Mouse (Mus musculus) adrenal gland, postnatal 14 days (tissue): Measurements from ENCODE around the gene Hira. TPM values are rescaled to one million over a fixed set of nuclear protein-coding genes. Genes with fewer than 3 reads are reported as not detected.
"Not testable (repeated sequence)": the region's sequence is repeated elsewhere in the genome, so short reads cannot be mapped to it uniquely, and the experiment has no call there.

Experiments used
- DNase-seq: peaks from one replicate; pipeline ENCODE4 v3.0.0; 2021; ENCODE audit warnings: mixed read lengths
- long read RNA-seq, 2 experiments: library from polyadenylated mRNA; stranded (forward); transcript quantifications; one replicate each; pipeline ENCODE4 v2.0.0; 2021
- total RNA-seq: library from RNA; stranded (reverse); gene quantifications from 2 replicates; pipeline ENCODE4 v1.2.3, GENCODE M21; 2021

Gene Hira
- total RNA-seq, result 36.8 and 38.8 TPM in 2 replicates
- long read RNA-seq, experiment 1, full-length matches to known transcripts, result 1 of 3 reads
- long read RNA-seq, experiment 1, partial matches to known transcripts, result 1 of 3 reads
- long read RNA-seq, experiment 1, other reads (novel, unspliced or antisense), result 1 of 3 reads
- long read RNA-seq, experiment 2, partial matches to known transcripts, result 1 of 1 reads
- long read RNA-seq, experiment 2, other reads (novel, unspliced or antisense), result 0 of 1 reads

DNA sequence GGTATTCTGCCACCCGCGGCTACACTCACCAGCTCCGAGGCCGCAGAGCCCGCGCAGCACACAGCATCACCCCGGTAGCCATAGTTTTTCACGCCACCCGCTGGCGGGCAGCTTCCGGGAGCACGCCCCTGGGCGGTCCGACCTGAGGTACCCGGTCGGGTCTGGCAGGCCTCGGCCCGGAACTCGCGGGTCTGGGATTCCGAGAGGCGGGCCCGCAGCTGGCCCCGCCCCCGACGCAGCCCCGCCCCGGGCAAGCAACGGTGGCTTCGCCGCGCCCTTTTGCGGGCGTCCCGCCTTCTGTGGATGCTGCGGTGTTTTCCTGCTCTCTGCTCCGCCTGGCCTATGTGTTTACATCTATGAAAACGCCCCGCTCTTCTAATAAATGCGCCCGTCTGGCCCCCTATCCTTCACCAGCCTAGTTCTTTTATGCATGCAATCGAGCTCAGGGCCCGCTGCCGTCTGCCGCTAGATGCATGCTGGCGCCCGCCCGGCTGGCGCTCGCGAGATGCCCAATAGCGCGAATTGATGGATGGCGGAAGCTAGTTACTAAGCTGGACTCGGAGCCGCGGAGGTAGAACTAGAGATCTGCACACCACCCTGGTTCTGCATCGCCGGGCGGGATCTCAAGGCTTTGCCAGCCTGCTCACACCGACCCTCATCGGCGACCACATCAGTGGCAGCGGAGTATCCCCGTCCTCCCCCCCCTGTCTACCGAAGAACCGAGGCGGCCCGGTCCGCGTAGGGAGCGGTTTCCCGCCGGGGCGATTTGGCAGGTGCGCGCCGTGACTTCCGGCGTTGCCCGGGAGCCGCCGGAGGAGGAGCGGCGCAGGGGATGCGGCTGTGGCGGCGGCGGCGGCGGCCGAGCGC, at the start of gene Hira, which contains the start of gene Mrpl40:
Hira (plus strand) TSS at position 596 of the 867 bp plus-strand sequence.
Mrpl40 (minus strand) TSS at position 421 of the 867 bp plus-strand sequence.
- peak; percentile 98 for DNase-seq

DNA sequence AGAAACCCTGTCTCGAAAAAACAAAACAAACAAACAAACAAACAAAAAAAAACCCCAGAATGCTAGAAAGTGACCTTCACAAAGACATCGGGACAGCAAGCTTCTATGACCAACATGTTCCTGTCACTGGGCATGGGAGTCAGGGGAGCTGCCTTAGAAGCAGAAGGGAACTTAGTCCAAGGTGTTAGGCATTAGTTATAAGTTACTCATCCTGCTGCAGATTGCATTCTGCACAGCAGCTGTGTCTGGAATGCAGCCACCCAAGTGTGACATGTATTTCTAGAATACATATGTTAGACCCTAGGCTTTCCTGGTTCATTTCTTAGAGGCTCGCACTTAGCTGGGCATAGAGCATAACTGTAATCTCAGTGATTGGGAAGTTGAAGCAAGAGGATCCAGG, 48.2 kb upstream of the Hira start:
- DNase-seq, result no peak

DNA sequence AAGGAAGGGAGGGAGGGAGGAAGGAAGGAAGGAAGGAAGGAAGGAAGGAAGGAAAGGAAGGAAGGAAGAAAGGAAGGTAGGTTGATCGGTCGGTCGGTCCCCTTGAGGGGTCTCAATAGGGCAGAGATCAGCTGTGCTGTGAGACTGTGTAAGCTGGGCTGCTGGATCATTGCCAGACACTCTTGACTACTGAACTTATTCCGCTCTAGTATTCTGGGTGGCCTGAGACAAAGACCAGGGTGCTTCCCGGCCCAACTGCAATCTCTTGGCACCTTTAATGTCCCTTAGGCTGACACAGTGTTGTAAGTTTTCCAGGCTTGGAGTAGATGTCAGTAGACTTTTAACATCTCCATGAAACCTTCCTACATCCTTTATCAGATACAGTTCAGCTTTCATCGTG, 47.7 kb upstream of the Hira start:
- no peak for DNase-seq

DNA sequence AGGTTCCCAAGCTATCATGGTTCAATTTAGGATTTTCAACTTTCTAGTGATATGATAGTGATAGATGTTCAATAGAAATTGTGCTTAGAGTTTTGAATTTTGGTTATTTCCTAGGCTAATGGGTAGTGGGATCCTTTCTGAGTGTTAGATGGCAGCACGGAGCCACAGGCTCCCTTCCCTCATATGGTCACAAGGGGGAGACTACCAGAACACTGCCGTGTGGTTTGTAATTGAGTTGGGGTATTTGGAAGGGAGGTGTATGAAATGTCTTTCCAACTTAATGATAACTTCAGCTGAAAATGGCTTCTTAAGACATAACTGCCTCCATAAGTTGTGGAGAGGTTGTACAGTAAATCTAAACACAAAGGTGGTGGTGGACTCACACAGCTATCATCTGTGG, 43.4 kb upstream of the Hira start:
- no peak for DNase-seq

DNA sequence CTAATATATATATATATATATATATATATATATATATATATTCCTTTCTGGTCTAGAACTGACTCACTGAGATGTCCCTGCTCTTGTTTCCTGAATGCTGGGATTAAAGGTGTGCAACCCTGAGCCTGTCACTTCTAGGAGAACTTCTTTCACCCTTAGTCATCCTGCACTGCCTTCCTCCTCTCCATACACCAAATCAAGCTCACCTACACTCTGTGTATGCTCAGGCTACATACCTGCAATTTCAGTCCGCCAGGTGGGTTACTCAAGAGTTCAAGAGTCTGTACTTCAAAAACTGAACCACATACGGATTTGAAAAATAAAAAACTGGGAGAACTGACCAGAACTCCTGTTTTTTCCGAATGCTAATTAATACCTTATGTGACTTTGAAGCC, 40.8 kb upstream of the Hira start:
- no peak for DNase-seq

DNA sequence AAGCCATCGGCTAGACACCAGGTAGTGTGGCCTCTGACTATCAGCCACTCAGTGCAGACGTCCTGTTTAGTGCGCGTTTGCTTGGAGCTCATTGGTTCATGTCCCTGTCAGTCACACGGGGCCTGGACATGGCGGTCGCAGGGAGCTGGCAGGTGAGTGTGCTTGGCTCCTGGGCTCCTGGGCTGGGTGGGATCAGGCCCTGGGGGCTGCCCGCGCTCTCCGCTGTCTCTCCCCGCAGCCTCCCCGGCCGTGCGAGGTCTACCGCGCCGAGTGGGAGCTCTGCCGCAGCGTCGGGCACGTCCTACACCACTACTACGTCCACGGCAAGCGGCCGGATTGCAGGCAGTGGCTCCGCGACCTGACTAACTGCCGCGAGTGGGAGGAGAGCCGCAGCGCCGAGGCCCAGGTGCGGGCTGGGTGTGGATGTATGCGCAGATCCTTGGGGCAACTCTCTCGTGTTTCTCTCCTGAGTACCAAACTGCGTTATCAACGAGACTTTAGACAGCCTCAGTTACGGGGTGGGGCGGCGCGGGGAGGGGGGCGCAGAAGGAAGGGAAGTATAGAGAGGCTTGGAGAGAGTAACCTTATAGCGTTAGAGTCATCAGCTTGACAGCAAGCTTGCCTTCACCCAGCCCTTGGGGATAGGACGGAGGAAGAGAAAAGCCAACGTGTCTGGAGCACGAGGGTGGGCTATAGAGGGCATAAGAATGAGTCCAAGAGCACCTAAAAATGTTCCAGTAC, 40.2 kb upstream of the Hira start, which contains the start of the genes 2510002D24Rik and Gm28539:
2510002D24Rik (plus strand) TSS at position 111 of the 741 bp plus-strand sequence.
Gm28539 (plus strand) TSS at position 117 of the 741 bp plus-strand sequence.
- DNase-seq, result peak; percentile 96

DNA sequence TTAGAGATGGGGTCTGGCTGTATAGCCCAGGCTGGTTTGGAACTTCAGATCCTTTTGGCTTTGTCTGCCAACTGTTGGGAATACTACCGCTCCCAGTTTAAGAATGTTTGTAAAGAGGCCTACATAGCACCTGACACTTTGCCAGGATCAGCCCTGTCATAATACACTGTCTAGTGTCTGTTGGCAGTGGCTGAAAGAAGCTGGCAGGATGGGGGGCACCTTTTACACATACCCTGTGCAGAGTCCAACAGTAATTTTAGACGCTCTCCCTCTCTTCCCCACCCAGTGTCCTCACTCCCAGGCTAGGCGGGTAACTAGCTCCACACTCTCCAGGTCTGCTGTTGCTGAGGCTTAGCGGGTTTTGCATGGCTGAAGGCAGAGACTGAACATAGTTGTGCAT, 38.5 kb upstream of the Hira start:
- DNase-seq, result no peak

DNA sequence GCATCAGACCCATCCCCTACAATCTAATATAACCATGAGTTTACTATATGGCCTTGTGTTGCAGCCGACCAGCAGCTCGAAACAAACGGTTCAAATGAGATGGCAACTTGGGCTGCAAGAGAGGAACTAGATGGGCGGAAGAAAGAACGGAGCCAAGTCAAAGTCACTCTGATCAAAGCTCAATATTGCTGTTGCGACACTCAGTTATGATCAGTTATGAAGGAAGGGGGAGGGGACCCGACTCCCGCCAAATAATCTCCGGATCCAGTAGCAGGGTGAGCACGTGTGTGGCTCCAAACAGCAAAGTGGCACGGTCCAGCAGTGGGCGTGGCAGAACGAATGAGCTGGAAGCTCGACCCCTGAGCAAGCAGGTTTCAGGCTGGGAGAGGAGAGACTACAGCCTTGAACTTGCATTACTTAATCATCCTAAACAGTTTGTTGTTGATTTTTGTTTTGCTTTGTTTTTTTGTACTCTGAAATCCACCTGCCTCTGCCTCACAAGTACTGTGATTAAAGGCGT, 30.5 kb upstream of the Hira start:
- DNase-seq, result no peak

DNA sequence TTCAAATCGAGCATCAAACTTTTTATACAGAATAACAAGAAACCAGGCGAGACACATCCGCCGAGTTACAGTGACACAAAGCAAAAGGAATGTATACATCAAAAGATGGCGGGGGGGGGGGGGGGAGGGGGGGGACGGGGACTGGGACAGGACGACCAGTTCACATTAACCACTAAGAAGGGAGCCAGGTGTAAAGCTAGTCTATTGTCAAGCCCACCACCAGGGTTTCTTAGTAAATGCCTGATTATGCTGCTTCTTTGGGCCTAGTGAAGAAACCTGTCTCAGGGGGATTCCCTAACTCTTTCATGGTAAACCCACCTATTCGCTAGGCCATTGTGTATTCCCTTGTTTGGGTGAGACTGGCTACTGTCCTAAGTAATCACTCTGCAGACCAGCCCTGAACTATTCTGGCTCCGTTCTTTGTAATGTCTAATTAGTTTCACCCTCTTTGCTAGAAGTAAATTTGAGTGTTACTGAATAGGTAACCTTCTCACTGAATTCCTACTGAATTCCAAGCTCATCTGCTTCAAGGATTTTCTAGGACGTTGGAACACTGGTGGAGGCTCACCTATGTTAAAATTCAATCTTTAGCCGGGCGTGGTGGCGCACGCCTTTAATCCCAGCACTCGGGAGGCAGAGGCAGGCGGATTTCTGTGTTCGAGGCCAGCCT, 27.2 kb upstream of the Hira start:
- not testable (repeated sequence) for DNase-seq

DNA sequence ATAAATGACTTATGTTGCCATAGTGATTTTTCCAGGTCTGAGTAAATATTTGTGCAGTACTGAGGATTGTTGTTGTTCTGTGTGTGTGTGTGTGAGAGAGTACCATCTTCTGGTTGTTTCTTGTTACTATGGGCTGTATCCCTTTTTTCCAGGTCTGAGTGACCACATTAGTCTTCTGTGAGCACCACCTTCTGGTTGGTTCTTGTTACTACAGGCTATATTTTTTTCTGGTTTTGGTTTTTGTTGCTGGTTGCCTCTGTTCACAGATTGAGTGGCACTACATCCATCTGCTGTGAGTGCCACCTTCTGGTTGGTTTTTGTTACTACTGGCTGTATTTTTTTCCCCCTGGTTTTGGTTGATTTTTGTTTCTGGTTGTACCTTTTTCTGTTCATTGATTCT, 18.3 kb upstream of the Hira start:
- peak; percentile 50 for DNase-seq

DNA sequence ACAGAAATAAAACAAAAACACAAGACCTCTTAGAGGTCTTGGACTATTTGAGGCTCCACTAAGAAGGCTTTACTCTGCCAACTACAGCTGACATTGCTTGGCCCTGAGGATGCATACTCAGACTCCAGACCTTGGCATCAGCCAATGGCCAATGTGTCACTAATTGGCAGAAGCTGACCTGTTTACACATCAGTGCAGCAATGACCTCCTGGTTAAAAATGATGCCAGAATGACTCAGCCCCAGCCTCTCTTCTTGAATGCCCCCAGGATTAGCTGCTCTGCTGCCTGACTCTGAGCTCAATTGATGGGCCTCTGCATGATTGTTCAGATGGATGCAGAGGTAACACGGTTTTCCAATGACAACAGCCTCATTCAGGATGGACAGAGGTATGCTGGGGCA, 16.7 kb upstream of the Hira start:
- peak; percentile 84 for DNase-seq

DNA sequence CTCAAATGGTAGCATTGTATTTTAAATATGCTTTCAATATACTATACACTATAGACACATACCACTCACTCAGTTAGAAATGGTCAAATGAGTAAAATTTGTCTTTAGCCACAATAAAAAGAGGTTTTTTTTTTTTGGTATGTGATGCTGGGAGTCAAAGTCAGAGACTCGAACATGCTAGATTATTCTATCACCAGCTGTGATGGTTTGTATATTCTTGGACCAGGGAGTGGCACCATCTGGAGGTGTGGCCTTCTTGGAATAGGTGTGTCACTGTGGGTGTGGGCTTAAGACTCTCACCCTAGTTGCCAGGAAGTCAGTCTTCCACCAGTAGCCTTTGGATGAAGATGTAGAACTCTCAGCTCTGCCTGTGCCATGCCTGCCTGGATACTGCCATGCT, 6.3 kb upstream of the Hira start:
- DNase-seq, result not testable (repeated sequence)

DNA sequence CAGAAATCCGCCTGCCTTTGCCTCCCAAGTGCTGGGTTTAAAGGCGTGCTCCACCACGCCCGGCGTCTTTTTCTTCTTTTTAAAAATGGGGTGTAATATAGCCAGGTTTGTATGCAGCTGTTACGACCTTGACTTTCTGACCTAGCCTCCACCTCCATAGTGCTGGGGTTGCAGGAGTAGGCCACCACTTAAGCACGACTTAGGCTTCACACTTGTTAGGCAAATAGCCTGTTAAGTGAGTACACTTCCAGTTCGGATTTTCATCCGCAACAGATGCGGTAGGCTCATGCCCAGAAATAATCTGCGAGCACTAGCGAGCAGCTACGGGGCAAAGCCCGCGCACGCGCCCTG, 771 bp upstream of the Hira start:
- no peak for DNase-seq

DNA sequence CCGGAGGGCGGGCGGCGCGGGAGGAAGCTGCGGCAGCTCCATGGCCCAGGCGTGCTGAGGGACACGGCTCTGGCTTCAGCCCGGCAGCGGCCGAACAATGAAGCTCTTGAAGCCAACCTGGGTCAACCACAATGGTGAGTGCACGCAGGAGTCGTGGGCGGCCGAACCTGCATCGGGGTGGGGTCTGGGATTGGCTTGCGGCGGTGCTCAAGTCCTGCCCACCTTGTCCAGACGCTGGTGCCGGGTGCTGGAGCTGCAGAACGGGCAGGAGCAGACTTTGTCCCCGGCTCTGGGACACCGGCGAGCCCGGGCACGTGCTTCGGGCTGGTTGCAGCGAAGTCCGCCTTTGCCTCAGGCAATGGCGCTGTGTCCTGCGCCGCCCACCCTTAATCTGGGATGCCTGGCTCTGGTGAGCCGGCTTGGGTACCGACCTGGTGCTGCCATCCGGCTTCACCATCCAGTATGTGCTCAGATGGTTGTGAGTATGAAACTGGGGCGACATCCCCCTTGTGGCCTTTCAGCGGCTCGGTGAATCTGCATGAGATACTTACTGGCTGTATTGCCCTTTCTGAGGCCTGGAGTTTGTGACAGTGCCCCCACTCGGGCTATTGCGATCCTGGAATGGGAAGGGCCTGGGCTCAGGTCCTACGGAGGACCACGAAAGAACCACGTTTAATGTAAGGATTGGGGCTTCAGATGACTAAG, 701 bp downstream of the Hira start:
- peak; percentile 71 for DNase-seq

DNA sequence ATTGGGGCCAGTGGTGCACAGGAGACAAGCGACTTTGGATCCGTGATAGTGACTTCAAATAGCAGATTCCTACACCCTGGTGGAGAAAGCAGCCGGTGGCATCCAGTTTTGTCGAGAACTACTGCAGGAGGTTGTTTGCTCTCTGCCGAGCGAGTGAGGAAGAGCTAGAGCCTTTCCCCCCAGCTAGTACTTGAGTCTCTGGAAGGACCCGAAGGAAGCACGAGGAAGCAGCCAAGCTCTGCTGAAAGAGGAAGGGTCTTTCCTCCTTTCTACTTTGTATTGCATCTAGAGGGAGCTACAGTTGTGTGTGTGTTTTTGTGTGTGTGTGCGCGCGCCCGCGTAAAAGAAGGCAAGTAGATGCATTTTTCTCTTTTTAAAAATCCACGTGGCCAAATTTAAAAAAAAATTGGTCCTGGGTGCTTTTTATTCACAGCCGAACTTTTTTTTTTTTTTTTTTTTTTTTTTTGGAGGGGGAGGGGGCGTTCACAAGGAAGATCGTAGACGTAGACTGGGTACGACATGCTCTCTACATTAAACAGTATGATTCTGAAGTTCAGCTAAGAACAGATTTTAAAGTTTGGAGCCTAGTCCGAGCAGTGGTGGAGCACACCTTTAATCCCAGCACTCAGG, 1.4 kb downstream of the Hira start:
- DNase-seq, result no peak

DNA sequence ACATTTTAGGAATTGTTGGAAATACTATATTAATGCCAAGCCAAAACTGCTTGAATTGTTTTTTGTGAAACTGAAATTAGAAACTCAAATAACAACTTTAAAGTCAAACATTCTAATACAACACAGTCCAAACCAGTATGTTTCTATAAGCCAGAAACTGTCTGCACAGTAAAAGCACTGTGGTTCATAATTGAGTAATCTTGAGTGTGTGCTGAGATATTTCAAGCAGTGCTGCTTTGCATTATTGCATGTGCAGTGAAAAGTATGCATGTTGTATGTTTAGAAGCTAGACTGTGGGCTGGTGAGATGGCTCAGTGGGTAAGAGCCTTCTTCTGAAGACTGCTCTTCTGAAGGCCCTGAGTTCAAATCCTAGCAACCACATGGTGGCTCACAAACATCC, 7.2 kb downstream of the Hira start:
- no peak for DNase-seq

DNA sequence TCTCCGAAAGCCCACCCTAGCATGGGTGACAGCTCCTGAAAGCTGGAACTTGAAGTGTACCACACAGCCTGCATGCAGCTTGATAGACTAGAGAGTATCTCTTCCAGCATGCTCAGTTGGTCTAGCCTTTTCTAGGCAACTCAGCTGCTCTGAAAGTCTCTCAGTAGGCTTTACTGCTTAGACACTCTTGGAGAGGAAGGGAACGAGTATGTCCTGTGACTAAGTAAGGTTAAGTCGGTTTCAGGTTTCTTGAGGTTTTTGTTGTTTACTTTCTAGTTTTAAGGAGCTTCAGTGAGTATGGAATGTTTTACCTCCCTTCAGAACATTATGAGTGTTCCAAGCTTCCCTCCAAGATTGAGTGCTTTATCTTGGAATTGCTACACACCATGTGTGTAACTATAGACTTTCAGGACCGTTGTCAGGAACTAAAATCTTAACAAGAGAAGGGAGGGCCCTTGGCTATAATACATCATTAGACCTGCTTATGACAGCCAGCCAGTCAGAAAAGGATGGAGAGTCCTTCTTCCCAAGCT, 17.1 kb downstream of the Hira start:
- no peak for DNase-seq

DNA sequence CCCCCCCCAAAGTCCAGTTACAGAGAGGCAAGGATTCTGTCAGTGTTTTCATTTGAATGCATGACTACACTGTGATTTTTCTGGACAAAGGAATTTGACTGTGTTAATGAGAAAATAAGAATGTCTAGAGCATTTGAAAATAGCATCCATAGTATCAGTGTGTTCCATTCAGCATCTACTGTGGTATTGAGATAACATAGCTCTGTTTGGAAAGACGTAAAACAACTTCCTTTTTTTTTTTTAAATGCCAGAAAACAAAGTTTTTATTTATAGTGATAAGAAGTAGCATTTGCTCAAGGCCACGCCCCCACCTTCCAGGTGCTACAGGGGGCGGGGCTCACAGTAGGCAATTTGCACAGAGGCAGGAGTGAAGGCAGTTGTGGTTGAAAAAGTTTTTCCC, 18.4 kb downstream of the Hira start:
- no peak for DNase-seq

DNA sequence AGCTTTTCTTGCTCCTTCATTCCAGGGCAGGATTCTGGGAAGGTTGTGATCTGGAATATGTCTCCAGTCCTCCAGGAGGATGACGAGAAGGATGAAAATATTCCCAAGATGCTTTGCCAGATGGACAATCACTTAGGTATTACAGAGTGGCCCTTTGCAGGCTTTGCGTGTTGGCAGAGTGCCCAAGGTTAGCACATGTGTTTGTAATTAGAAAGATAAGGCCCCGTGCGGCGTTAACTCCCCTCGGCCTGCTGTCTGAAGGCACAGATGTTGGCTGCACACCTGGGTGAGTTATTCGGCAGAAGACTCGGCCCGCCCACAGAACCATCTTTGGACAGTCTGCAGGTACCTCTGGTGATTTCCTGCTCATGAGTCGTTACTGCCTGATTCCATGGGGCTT, 19.6 kb downstream of the Hira start:
- peak; percentile 14 for DNase-seq

DNA sequence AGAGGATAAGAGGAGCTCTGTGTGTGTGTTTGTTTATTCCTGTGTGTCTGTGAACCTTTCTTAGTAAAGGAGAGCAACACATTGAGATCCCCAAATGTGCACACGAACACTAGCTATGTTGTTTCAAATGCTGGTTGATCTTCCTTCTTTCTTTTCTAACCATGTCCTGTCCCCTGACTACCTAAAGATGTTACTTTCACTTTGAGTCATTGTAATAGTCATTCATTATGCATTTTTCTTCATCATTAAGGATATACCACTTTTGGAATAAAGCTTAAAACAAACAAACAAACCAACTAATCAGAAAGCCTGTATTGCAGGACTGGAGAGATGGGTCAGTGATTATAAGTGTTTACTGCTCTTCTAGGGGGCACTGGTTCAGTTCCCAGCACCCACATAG, 28.8 kb downstream of the Hira start:
- no peak for DNase-seq

DNA sequence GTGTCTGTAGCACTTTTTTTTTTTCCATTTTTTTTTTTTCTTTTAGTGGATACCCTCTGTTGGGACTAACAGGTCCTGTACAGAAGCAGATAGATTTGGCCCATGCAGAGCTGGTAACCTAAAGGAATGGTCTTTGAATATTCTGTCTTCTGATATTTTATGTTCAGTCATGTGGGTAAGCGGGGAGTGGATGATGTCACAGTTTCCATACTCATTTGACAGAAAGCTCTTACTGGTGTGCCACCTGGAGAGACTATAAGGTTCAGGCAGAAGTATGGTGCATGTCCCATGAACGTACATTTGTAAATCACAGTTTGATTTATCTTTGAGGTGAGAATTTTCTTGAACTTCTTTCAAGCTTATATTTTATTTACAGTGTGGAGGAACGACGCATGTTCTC, 39.2 kb downstream of the Hira start:
- no peak for DNase-seq
